Mouse (Mus musculus) lung, embryonic 16.5 days (tissue): Measurements from ENCODE around the gene Pde8b. TPM values are rescaled to one million over a fixed set of nuclear protein-coding genes. Genes with fewer than 3 reads are reported as not detected.

Experiments used
- ATAC-seq: fragments of 200-750 bp; cut with Nextera tagmentation; 2 replicates; pipeline ENCODE4 v1.8.0; 2017; ENCODE audit warnings: low read depth, mild to moderate bottlenecking, moderate library complexity
- H3K27ac ChIP-seq: fragments of 300-500 bp; sonication (generic); 2 replicates; pipeline ENCODE4 v1.5.1; 2014; ENCODE audit warnings: mild to moderate bottlenecking, control low read depth, low read length
- H3K27me3 ChIP-seq: fragments of 300-500 bp; sonication (generic); 2 replicates; pipeline ENCODE4 v1.6.1; 2014; ENCODE audit warnings: low read depth, low read length, mixed read lengths; ENCODE audit not compliant: control insufficient read depth, insufficient read depth
- H3K36me3 ChIP-seq: fragments of 300-500 bp; sonication (generic); 2 replicates; pipeline ENCODE4 v1.6.1; 2014; ENCODE audit warnings: low read length; ENCODE audit not compliant: control insufficient read depth, insufficient read depth
- H3K4me1 ChIP-seq: fragments of 300-500 bp; sonication (generic); replicated peaks from 2 replicates; pipeline ENCODE4 v1.6.1; 2014; ENCODE audit warnings: low read length, mixed read lengths; ENCODE audit not compliant: control insufficient read depth, insufficient read depth
- H3K4me2 ChIP-seq: fragments of 300-500 bp; sonication (generic); 2 replicates; pipeline ENCODE4 v1.6.1; 2014; ENCODE audit warnings: low read depth, low read length, control low read depth
- H3K4me3 ChIP-seq: fragments of 300-500 bp; sonication (generic); 2 replicates; pipeline ENCODE4 v1.5.1; 2014; ENCODE audit warnings: mild to moderate bottlenecking, low read length, control low read depth
- H3K9ac ChIP-seq: fragments of 300-500 bp; sonication (generic); 2 replicates; pipeline ENCODE4 v1.6.1; 2014; ENCODE audit warnings: low read length, control low read depth
- H3K9me3 ChIP-seq: fragments of 300-500 bp; sonication (generic); 2 replicates; pipeline ENCODE4 v1.6.1; 2016; ENCODE audit warnings: low read length; ENCODE audit not compliant: control insufficient read depth
- WGBS: fragments of 180-500 bp; shearing (Covaris S2); extraction: QIAGEN DNeasy Blood & Tissue Kit; methylation state at CpG from one replicate; pipeline ENCODE4 v1.1.7; 2014; 5-methylcytosine and 5-hydroxymethylcytosine counted together
- polyA plus RNA-seq: library from polyadenylated mRNA; unstranded; fragments of >200 nt; fragmentation: Nextera tagmentation; extraction: Ambion mirVana; gene quantifications from 2 replicates; pipeline ENCODE4 v1.2.1, GENCODE M21; 2015

The Pde8b gene
- polyA plus RNA-seq, 1 experiment from 2014 or later: 9.4 TPM

GRCm38 (mm10) chr13:95131041-95131440, 119.1 kb downstream of the Pde8b start:
- Histone ChIP-seq H3K9me3 (no peaks in the 10 kb centered on the region), H3K27me3 (no peaks in the 10 kb centered on the region), H3K4me2 (no peak overlapping the region), H3K9ac (no peak overlapping the region), H3K36me3 (no peaks in the 10 kb centered on the region), H3K4me3 (no peak overlapping the region), H3K27ac (no peak overlapping the region), H3K4me1 (no peaks in the 10 kb centered on the region)
- WGBS: 76% methylated on average over 1 of the region's 1 CpGs
- no peak for ATAC-seq

DNA sequence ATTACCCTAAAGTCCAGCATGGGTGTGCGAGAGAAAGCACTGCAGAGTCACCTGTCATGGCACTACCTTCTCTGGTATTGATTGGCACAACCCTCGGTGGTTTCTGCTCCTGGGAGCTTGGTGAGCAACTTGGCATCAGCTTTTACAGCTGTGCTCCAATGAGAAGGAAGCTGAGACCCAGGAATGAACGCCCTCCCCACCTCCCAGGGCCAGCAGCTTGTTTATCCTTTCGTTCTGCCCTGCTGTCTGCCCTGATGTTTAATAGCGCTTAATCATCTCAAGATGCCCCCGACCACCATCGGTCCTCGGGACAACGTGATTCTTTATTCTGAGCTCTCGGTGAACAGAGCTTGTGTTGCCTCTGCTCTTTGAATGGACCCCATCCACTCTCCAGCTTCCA, 122.8 kb downstream of the Pde8b start:
- Histone ChIP-seq H3K27me3 (no peaks in the 10 kb centered on the region), H3K4me3 (no peak overlapping the region), H3K36me3 (no peaks in the 10 kb centered on the region), H3K4me2 (no peak overlapping the region), H3K9me3 (no peaks in the 10 kb centered on the region), H3K9ac (no peak overlapping the region), H3K27ac (no peak overlapping the region), H3K4me1 (no peaks in the 10 kb centered on the region)
- ATAC-seq: no peak
- WGBS: 55% methylated on average over 10 of the region's 10 CpGs

DNA sequence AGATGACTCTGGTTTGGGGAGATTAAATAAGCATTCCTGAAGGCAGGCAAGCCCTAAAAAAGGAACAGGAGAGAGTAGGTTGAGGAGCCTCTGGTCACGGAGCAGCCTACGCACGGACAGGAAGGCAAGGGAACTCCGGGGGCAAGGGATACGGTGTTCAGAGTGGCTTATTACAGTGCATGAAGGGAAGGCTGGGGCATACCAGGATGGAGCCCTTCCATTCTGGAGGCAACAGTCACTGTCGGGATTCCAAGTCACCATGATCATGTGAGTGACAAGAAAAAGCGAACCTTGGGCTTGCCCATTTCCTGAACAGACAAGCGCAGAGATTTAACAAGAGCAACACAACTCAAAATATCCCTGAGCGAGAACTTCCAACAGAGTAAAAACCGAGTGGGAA, 123.3 kb downstream of the Pde8b start:
- Histone ChIP-seq H3K9ac (no peak overlapping the region), H3K4me3 (no peak overlapping the region), H3K27me3 (no peaks in the 10 kb centered on the region), H3K36me3 (no peaks in the 10 kb centered on the region), H3K9me3 (no peaks in the 10 kb centered on the region), H3K4me1 (no peaks in the 10 kb centered on the region), H3K27ac (no peak overlapping the region), H3K4me2 (no peak overlapping the region)
- WGBS: 85% methylated on average over 10 of the region's 10 CpGs
- no peak for ATAC-seq

GRCm38 (mm10) chr13:95125546-95126215, 124.5 kb downstream of the Pde8b start:
- Histone ChIP-seq H3K4me3 (no peak overlapping the region), H3K4me2 (no peak overlapping the region), H3K27me3 (no peaks in the 10 kb centered on the region), H3K9me3 (no peaks in the 10 kb centered on the region), H3K9ac (no peak overlapping the region), H3K27ac (no peak overlapping the region), H3K4me1 (no peaks in the 10 kb centered on the region), H3K36me3 (no peaks in the 10 kb centered on the region)
- ATAC-seq: no peak
- 79% methylated on average over 4 of the region's 4 CpGs for WGBS

DNA sequence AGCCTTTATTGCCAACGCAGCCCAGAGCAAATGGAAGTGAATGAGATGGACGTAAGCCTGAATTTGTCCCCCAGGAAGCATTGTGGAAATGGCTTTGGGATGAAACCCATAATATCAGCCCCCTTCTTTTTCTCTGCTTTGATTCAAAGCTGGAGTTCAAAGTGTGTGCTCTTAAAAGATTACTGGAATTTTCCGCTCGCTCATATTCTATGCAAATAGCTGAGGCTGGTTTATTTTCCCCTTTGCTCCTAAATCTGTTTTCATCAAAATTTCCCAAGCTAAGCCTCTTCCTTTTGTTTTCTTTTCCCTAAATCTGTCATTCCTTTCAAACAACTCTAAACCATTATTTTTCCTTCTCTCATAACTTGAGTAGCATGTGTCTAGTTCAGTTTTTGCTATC, 129.6 kb downstream of the Pde8b start:
- Histone ChIP-seq H3K4me1 (no peaks in the 10 kb centered on the region), H3K9ac (no peak overlapping the region), H3K4me2 (no peak overlapping the region), H3K27ac (no peak overlapping the region), H3K4me3 (no peak overlapping the region), H3K9me3 (no peaks in the 10 kb centered on the region), H3K36me3 (no peaks in the 10 kb centered on the region), H3K27me3 (no peaks in the 10 kb centered on the region)
- no peak for ATAC-seq
- WGBS: 91% methylated on average over 4 of the region's 4 CpGs

DNA sequence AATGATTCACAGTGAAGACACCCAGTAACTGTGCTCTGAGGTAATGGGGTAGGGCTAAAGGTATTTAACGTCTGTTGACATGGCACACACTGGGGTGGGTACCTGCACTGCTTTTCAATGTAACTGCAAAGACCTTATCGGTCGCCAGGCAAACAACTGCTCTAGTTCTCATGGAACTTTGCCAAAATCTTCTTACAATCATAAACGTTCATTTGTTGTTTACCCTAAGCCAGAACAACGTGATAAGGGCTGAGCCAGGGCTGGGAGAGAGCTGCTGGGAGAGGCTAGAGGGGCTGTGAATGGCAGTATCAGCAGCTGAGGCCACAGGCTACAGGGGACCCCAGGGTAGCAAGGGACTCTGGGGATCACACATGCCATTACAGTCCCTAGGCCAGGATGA, 136.4 kb downstream of the Pde8b start:
- no peak overlapping the region for H3K4me2 ChIP-seq
- ATAC-seq: peak; percentile 91
- H3K9ac ChIP-seq: no peak overlapping the region
- peak overlapping the region; percentile 15; the same call in 1 of the 2 replicates for H3K27ac ChIP-seq
- H3K4me1 ChIP-seq: peaks cover 19% of the 10 kb centered on the region; the same call in 1 of the 2 replicates
- no peaks in the 10 kb centered on the region for H3K9me3 ChIP-seq
- no peaks in the 10 kb centered on the region for H3K36me3 ChIP-seq
- H3K4me3 ChIP-seq: no peak overlapping the region
- WGBS: 11% methylated on average over 5 of the region's 5 CpGs
- no peaks in the 10 kb centered on the region for H3K27me3 ChIP-seq

DNA sequence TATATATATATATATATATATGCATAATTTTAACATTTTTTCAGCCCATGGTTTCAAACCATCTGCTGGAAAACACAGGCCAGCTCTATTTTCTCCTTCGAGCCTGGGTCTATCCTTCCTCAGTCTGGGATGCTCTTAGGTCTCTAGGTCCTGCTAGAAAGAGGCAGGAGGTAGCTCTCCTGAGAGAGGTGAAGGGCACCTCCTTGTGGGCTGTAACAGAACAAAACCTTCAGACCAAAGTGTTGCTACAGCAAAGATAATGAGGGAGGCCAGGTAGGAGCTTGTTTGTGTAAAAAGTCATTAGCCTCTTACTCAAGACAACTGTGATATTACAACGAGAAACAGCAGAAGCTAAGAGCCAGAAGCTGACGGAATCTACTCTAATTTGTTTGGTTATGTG, 140.6 kb downstream of the Pde8b start:
- Histone ChIP-seq H3K27me3 (no peaks in the 10 kb centered on the region), H3K36me3 (no peaks in the 10 kb centered on the region), H3K9ac (no peak overlapping the region), H3K4me1 (peaks cover 23% of the 10 kb centered on the region; the same call in 1 of the 2 replicates), H3K4me3 (no peak overlapping the region), H3K4me2 (no peak overlapping the region), H3K9me3 (no peaks in the 10 kb centered on the region), H3K27ac (no peak overlapping the region)
- WGBS: 45% methylated on average over 3 of the region's 3 CpGs
- ATAC-seq: no peak

GRCm38 (mm10) chr13:95108035-95108434, 142.1 kb downstream of the Pde8b start:
- ATAC-seq: no peak

DNA sequence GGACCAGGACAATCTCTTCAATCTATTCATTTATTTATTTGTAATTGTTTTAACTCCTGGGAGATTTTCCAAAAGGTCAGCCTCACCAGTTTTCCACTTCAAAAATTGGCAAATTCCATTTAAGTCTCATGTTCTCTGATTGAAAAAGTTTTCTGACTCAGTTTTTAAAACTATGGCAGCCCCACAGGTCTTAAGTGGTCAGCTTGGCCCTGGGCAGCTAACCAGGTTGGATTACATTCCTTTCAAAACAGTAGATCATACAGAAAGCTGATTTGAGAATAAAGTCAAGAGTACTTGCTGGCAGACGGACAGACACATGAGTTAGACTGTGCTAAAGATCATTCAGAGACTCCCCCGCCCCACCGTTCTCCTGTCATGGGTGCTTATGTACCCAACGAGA, 145.3 kb downstream of the Pde8b start:
- no peak overlapping the region for H3K4me2 ChIP-seq
- ATAC-seq: peak; percentile 75
- H3K4me3 ChIP-seq: no peak overlapping the region
- peaks cover 5% of the 10 kb centered on the region; the same call in 1 of the 2 replicates for H3K4me1 ChIP-seq
- 50% methylated on average over 4 of the region's 4 CpGs for WGBS
- H3K36me3 ChIP-seq: no peaks in the 10 kb centered on the region
- no peaks in the 10 kb centered on the region for H3K27me3 ChIP-seq
- H3K9ac ChIP-seq: no peak overlapping the region
- 0 out of 2 replicates have a peak overlapping the region, but pooled peaks have one; percentile 27 for H3K27ac ChIP-seq
- no peaks in the 10 kb centered on the region for H3K9me3 ChIP-seq

More at GRCm38 (mm10) chr13:95108035-95108434, 142.1 kb downstream of the Pde8b start:
- H3K9me3 ChIP-seq: no peaks in the 10 kb centered on the region
- peaks cover 10% of the 10 kb centered on the region; the same call in 1 of the 2 replicates for H3K4me1 ChIP-seq
- H3K27me3 ChIP-seq: no peaks in the 10 kb centered on the region
- H3K4me3 ChIP-seq: no peak overlapping the region
- no peak overlapping the region for H3K9ac ChIP-seq
- H3K27ac ChIP-seq: no peak overlapping the region
- WGBS: 46% methylated on average over 7 of the region's 7 CpGs
- H3K36me3 ChIP-seq: no peaks in the 10 kb centered on the region
- no peak overlapping the region for H3K4me2 ChIP-seq
